Comparison of ENCODE assay signal across 14 mouse cellular contexts in genomic region chr8:115418056-115418455, GRCm38 (mm10).
"Had no signal": no experiment of that assay in that cellular context is flagged by ENCODE, and none has a peak within 500 bp of the region (broad histone marks: within the 10 kb centered on the region; RNA-seq: fewer than 3 reads in every experiment).

No protein-coding gene starts in this region.

- H3K36me3 ChIP-seq: liver, embryonic 13.5 days; midbrain, embryonic 15.5 days; neural tube, embryonic 13.5 days had no signal

- DNase-seq: kidney, adult 2 months; kidney, postnatal 25 days; layer of hippocampus, postnatal 36 days; liver, embryonic 13.5 days; lung, adult 2 months; lung, postnatal 14 days; lung, postnatal 4 days; retina, postnatal 1 day; right cerebral cortex, postnatal 25 days had no signal

- H3K27ac ChIP-seq: kidney, postnatal 0 days; left cerebral cortex, adult 2 months; liver, embryonic 13.5 days; midbrain, embryonic 15.5 days; neural tube, embryonic 13.5 days had no signal

- H3K27me3 ChIP-seq: liver, embryonic 13.5 days; midbrain, embryonic 15.5 days; neural tube, embryonic 13.5 days had no signal

- H3K4me3 ChIP-seq: left cerebral cortex, adult 2 months; liver, embryonic 13.5 days; midbrain, embryonic 15.5 days; myocyte; neural tube, embryonic 13.5 days had no signal
